Mouse (Mus musculus): ENCODE measurements around the gene Vsig4. TPM values are rescaled to one million over a fixed set of nuclear protein-coding genes. Genes with fewer than 3 reads are reported as not detected.

Vsig4 gene
- 0.08 and 0.26 TPM in 2 replicates for polyA plus RNA-seq (2012; rRNA removed; ENCODE audit: low replicate concordance)

DNA sequence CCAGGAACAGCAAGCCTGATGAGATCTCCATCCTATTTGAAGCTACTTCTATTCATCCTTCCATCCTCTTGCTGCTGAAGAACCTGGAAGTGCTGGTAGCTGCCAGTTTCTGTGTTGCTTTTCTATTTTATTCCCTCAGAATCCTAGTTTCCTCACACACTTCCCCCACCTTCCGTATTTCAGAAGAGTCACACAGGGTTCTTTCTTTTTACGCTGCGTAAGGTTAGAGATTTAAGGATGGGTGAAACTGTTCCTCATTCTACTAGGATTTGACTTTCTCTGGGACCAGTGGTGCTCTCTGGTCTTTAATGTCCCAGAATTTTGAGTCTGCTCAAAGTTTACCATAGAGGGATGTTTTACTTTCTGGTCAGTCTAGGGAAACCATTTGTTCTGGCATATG, at the start of gene Vsig4:
Gene Vsig4, minus strand, starts transcription at position 101 of the 400 bp plus-strand sequence.

Other genes starting within 250 kb of the Vsig4 start
- 132 and 145 TPM in 2 replicates for gene Msn, start 197.4 kb downstream of the Vsig4 start, polyA plus RNA-seq (2012; rRNA removed; ENCODE audit: low replicate concordance)
- gene Heph, start 161.9 kb upstream of the Vsig4 start, polyA plus RNA-seq (2012; rRNA removed; ENCODE audit: low replicate concordance): 20.0 and 33.0 TPM in 2 replicates
- gene Hsf3, start 162.9 kb upstream of the Vsig4 start, polyA plus RNA-seq (2012; rRNA removed; ENCODE audit: low replicate concordance): 0.04 and 0.17 TPM in 2 replicates